Mouse (Mus musculus): ENCODE measurements around the gene Ank3.
"Not testable (repeated sequence)": the region's sequence is repeated elsewhere in the genome, so short reads cannot be mapped to it uniquely, and the experiment has no call there.

The Ank3 gene

DNA sequence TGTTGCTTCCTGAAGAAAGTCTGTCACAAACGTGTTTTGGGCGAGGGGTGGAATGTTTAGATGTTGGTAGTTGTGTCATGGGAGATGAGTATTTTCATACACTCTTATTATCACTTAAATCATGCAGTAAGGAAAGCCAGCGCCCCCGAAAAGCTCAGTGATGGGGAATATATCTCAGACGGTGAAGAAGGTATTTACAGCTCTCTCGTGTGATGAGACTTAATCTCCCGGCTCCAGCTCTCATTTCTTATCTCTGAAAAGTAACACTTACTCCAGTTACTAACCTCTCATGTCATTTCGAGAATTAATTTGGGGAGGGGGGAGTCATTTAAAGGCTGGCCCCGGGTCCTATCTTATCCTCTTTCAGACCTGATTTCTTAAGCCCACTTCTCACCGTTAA is 505.7 kb downstream of the Ank3 start:
- DNase-seq (ENCODE audit: low read depth) = no peak

DNA sequence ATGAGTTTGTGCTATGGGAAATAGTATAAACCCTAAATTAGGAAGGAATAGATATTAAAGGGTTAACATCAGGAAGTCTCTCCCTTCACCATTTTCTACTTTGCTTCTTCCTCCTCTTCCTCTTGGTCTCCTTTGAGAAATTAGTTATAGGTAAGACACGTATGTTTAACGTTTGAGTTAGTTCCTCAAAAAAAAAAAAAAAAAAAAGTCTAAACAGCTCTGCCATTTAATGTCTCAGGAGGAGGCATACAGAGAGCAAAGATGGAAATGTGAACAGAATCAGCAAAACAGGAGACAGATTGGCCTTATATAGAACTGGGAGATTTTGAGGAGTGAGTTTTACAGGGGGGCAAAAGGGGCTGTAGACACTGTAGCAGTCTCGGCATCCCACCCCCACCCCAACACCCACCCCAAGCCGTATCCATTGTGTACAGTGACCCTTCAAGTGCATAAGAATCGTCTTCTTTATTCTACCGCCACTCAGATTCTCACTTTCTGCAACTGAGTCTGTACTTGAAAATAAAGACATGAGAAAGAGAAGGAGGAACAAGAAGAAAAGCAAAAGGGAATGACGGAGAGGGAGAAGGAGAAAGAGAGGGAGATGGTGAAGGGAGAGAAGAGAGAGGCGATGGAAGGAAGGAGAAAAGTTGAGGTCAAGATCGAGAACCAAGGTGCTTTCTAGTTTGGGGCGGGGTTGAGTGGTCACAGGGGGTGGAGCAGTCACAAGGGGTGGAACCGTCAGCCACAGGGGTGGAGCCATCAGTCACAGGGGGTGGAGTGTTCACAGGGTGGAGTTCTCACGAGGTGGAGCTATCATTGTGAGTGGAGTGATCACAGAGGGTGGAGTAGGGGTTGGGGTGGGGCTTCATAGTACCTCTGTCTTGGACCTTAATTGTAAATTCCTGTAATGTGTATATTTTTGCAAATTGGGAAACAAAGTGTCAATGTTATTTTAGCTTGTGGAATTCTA is 509.5 kb downstream of the Ank3 start:
- DNase-seq (ENCODE audit: low read depth) = no peak

DNA sequence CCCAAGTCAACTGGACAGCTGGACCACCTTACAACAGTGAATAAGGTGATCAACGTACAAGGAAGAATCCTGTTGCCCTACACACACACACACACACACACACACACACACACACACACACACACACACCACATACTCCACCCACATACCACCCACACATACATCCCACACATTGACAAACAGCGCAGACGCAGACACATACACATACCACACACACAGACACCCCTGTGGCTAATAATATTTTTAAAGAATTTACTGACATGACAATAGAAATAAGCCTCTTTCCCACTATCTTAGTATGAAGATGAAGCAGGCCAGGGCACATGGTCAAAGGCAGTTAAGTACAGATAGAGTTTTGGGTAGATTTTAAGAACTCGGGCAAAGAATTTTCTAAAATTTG is 511.3 kb downstream of the Ank3 start:
- DNase-seq (ENCODE audit: low read depth) = no peak

DNA sequence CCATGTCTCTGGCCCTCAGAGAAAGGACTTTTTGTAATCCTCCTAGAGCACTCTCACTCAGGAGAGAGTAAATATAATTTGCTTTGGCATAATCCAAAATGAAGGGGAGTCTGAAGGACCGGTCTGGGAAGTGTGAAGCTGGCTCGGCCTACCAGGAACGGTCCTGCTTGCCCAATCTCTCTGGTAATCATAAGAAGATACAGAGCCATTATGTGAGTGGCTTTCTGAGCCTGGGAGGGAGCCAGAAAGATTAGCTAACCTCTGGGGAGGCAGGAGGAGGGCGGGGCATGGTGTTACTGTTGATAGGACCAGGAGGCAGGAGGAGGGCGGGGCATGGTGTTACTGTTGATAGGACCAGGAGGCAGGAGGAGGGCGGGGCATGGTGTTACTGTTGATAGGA is 511.7 kb downstream of the Ank3 start:
- DNase-seq (ENCODE audit: low read depth) = not testable (repeated sequence)

DNA sequence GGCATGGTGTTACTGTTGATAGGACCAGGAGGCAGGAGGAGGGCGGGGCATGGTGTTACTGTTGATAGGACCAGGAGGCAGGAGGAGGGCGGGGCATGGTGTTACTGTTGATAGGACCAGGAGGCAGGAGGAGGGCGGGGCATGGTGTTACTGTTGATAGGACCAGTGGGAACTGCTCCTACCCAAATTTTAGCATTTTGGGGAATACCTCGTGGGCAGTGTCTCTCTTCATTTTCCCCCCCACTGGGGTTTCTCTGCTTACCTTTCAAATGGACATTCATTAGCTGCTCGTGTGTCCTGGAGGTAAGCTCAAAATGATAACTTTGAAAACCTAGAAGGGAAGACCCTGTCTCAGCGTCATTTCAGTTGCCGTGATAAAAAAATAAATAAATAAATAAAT is 512.2 kb downstream of the Ank3 start:
- DNase-seq (ENCODE audit: low read depth) = not testable (repeated sequence)

DNA sequence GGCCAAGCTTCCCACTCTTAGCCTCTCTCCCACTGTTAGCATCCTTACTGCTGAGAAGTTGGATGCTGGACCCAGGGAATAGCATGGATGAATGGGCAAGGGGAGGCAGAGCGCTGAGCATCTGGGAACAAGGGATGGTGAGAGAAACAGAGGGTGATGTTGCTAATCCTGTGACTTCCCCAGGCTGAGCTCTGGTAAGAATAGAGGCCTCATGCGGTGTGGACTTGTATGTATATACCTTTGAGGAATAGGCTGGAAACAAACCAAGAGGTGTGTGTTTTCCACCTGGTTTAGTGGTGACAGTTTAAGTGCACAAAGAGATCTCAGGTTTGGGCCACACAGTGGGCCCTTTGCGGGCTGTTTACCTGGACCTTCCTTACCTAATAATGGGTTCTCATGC is 517.0 kb downstream of the Ank3 start:
- no peak for DNase-seq (ENCODE audit: low read depth)

DNA sequence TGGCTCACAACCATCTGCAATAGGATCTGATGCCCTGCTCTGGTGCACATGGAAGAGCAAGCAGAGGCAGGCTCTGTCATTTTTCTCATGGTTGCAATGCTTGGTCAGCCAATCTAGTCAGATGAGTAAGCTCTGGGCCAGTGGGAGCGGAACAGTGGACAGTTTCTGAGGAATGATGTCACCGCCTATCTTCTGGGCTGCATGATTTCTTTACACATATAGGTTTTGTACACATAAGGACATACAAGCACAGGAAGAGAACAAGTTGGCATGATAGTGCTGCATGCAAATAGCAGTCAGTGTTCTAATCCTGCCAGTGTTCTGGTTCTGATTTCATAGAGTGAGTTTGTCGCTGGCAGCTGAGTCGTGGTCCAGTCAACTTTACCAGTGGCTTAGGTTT is 517.6 kb downstream of the Ank3 start:
- no peak for DNase-seq (ENCODE audit: low read depth)

DNA sequence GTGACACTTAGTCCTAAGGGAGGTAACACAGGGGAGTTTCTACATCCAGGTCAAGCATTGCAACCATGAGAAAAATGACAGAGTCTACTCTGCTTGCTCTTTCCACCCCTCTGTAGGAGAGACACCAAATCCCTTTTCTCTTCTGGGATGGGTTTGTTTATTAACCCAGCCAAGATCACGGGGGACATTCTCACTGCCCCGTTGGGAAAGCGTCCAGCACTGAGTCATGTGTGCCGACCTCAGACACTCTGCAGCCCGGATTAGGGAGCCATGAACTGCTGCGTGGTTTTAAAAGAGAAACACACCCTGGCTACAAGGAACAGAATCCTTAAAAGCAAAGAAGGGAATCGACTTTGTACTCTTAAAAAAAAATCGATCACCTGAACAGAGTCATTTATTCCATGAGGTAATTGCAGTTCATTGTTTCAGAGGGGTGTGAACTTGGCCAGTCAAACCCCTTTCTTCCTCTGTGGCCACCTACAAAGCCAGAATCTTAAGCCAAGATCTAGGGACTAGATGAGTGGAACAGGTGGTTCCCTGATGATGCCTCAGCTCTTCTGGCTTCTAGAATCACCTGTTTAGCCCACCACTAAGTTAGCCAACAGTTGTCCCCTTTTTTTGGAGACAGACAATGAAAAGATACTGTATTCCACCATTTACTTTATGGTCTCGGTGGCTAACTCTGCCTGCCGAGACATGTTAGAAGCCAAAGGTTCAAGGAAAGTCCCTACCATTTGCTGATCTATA is 518.3 kb downstream of the Ank3 start:
- DNase-seq (ENCODE audit: low read depth) = peak; percentile 52

DNA sequence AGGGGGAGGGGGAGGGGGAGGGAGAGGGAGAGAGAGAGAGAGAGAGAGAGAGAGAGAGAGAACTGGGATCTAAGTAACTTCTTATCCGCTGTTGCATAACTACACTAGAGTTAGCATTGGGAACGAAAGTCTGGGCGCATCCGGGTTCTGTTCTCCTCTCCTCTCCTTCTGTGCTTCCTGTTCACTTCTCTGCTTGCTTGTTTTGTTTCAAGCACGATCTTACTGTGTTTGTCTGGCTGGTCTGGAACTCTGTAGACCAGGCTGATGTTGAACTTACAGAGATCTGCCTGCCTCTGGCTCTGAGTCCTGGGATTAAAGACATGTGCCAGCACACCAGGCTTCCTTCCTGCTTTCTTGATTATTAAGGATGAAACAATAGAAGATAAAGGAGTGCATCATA is 519.1 kb downstream of the Ank3 start:
- DNase-seq (ENCODE audit: low read depth) = no peak

DNA sequence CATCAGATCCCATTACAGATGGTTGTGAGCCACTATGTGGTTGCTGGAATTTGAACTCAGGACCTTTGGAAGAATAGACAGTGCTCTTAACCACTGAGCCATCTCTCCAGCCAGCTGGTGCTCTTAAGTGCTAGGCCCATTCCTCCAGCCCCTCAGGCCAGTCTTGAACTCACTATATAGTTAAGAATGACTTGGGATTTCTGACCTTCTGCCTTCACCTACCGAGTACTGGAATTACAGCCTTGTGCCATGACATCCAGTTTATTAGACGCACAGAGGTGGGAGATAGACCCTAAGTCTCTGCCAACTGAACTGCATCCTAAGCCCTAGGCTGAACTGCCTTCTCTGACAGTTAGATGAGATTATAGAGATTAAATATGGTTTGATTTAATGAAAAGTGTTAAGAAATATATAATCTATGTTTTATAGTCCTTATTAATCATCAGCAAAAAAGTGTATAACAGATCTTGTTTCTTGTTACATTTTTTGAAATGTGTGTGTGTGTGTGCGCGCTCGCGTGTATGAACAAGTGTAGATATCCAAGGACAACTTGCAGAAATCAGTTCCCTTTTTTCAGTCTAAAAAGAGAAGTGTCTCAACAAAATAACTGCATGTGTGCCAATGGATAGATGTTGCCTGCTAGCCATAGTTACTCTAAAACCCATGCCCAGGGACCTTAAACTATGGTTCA is 520.0 kb downstream of the Ank3 start:
- no peak for DNase-seq (ENCODE audit: low read depth)

DNA sequence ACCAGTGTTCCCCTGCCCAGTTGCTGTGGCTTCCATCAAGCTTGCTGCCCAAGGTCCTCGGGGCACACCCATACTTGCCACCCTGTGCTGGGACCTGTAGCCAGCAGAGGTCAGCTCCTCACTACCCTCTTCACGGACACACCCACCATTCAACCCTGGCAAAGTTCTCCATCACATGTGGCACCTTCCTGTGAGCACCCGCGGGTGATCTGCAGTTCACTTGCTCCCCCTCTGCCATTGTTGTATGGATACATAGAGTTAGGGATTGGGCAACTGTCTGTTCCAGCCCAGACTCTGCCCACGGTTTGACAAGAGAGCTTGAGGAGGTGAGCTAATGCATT is 520.5 kb downstream of the Ank3 start:
- no peak for DNase-seq (ENCODE audit: low read depth)

DNA sequence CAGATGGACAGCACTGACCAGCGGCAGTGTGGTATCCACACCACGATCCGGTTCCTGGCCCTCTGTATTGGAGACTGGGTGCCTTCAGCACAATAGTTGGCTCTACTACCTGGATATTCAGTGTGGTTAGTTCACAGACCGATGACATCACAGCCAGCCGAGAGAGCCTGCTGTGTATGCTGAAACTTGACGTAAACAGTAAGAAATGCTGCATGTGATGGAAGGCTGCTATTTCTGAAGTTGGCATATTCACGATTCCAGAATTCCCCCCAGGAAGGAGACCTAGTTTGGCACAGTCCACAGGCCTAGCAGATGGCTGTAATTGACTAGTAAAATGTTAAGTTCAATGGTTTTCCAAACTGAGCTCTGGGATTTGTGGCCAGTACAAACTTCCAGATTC is 521.2 kb downstream of the Ank3 start:
- DNase-seq (ENCODE audit: low read depth) = no peak

DNA sequence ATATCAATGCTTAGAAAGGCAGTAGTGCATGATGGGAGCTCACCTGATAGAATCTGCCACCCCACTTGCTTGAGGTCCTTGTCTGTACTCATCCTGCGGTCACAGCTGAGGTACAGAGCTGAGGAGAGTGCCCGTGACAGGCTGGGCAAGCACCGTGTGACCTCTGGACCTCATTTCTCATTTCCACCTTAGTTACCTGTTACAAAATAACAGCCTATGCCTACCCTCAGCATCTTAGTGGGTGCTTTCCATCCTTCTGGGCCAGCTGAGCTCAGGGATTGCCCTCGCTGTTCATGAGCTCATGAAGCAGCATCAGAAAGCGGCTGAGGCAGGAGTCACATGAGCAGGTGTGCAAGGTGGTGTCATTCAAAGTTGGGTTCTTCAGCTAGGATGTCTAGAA is 523.5 kb downstream of the Ank3 start:
- DNase-seq (ENCODE audit: low read depth) = no peak

DNA sequence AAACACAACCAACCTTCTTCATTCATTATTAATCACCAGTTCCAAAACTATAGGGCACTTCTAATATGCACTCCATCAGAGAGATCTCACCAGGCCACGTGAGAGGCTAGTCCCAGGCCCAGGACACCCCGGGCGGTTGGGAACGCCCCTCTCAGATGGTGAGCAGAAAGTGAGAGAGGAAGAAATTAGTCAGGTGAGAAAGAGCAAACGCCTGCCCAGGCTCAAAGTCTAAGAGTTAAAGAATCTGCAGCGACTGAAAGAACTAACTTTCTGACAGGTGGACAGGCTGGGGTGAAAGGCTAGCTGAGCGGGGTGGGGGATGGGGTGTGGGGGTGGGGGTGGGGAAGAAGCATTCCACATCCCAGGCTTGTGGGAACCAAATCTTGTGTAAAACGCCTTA is 525.2 kb downstream of the Ank3 start:
- no peak for DNase-seq (ENCODE audit: low read depth)

DNA sequence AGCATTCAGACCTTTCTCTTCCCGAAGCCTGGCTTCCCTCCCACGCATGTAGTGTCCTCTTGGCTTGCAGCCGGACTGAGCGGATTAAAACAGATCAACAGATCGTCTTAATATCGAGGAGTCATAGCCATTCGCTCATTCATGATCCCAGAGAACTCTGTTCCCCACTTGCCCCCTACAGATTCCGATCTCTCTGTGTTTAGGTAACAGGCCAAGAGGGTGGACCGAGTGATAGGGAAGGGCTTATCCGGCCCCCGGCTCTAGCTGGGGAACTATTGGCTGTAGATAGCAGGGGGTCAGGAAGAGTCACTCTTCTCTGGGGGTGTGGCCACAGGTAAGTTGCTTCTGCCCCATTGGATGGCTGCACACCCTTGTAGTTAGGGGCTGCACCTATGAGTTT is 525.7 kb downstream of the Ank3 start:
- no peak for DNase-seq (ENCODE audit: low read depth)

DNA sequence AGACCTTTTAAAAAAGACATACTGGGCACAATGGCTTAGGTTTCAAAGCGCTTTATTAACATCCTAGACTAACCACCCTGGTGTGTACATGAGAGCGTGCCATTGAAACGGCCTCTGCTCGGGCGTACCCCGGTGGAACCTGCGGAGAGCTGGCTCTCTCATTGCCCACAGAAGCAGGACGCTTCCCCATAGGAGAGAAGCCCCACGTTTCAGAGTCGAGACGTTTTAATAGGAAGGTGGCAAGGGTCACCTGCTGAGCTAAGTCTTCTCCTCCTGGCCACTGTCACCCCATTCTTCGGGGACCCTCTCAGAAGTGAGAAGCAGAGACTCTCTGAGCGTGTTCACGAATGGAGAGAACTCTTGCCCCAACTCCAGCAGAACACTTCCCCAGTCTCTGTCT is 526.3 kb downstream of the Ank3 start:
- no peak for DNase-seq (ENCODE audit: low read depth)

DNA sequence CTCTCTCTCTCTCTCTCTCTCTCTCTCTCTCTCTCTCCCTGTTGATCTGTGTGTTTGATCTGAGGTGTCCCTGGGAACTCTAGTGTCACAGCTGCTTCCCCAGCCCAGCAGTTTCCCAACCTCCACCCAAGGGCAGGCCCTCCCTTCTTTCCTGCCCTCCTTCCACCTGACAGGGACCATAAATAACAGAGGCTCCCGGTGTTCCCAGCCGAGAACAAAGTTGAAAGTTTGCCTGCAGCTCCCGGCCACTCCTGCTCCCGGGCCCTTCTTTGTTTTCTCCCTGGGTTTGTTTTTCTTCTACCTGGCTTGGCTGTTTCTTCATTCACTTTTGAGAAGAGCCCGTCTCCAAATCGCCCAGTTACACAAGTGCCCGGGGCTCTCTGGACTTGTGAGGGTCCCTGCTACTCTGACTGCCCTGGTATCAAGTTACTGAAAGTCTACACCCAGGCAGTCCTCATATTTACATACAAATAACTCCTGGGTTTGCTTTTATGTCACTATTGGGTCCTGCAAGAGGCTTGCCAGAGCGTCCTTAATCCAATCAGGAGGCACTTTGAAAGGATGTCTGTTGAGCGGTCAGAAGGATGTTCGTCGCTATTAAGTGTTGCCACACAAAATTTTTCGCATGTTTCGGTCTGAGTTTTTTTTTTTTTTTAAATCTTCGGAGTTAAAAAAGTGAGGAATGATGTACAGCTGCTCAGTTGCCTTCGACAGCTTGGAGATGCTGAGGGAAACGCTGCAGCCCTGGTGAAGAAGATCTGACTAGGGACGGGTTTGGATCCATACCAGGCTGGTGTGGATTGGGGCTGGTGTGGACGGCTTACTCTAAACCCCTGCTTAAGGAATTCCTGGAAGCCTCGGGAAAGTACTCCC is 526.9 kb downstream of the Ank3 start:
- no peak for DNase-seq (ENCODE audit: low read depth)

DNA sequence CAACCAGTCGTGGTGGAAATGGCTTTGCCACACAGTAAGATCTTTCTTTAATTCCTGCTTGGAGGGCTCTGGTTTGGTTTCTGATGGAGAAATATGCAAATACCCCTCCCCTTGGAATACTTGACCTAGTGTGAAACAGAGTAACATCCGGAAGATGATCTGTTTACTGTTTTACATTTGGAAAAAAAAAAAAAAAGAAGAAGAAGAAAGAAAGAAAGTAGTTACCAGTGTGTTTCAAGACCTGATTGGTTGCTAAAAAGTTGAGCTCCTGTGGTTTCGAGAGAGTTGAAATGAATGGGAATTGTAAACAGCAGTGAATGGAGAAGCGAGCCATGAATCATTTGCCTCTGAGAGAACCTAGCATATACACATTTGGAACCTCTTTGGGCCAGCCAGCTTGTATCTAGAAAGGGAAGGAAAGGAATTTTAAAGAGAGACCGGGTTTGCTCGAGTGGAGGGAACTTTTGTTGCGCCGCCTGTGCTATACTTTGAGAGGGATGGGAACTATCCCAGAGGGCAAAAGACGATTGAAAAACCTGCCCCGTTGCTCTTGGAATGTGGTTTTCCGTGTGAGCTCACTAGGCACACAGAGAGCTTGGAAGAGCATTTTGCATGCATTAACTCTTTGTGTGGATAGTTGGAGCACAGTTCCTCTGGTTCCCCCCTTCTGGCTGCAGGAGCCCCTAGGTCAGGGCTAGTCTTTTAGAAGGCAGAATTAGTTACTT is 527.7 kb downstream of the Ank3 start:
- DNase-seq (ENCODE audit: low read depth) = no peak

DNA sequence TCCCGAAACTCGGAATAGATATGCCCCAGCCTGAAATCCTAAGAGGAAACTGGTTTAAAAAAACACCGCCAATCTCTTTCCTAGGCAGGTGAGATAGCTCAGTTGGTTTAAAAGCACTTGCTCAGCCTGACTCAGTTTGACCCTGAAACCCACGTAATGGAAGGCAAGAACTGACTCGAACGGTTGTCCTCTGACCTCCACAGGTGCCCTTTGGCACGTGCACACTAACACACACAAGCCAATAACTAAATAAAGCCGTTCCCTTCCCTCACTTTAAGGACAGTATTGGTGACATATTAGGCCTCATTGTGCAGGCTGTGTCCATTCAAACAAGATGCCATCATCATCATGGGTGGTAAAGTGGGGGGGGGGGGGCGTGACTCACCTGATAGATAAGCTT is 528.4 kb downstream of the Ank3 start:
- DNase-seq (ENCODE audit: low read depth) = no peak

DNA sequence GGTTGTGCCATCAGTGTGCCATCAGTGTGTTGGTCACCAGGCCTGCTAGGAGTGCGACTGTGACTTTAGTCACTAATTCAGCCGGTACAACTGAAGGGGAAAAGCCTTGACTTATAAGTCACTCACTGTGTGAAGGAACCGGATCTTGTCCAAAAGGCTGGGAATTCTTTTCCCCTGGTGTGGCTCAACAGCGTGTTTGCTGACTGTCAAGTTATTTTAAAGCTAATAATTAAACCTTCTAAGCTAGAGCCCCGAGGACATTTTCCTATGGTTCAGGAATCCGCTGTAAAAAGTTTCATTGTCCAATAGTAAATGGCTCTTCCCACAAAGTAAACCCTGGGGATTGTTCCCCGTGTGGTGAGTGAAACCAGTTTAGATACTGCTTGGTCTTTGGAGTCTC is 529.8 kb downstream of the Ank3 start:
- DNase-seq (ENCODE audit: low read depth) = no peak

DNA sequence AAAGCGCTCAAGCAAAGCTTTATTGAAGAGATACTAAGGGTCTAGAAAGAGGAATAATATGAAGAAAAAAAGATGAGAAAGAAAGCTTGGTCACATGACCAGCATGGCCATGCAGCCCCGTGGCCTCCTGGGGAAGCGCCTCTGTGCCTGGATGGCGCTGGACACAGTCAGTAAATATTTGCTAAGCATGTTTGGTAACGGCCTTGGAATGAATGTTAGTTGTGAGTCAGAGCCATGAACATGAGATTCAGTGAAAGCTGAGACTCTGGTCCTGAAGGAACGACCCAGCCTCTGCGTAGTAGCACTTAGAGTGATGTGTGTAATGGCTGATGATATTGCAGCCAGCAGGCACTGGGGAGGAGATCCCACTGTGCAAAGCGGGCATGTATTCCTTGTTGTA is 531.9 kb downstream of the Ank3 start:
- DNase-seq (ENCODE audit: low read depth) = no peak
